Mouse (Mus musculus): ENCODE results near the gene Pdzd2.

- TF ChIP-seq CTCF (IDR thresholded peaks at IDR 0.05; ENCODE audit: extremely low read depth, insufficient read depth, insufficient read length, insufficient replicate concordance) (no peak), POLR2A (IDR thresholded peaks at IDR 0.05; ENCODE audit: low read depth, low read length) (no peak)
Measured at GRCm38 (mm10) chr15:12430670-12431069, 309.1 kb downstream of the Pdzd2 start.

All from spleen, adult 2 months (tissue).